ENCODE assay signal across 7 mouse cellular contexts in the genomic region with DNA sequence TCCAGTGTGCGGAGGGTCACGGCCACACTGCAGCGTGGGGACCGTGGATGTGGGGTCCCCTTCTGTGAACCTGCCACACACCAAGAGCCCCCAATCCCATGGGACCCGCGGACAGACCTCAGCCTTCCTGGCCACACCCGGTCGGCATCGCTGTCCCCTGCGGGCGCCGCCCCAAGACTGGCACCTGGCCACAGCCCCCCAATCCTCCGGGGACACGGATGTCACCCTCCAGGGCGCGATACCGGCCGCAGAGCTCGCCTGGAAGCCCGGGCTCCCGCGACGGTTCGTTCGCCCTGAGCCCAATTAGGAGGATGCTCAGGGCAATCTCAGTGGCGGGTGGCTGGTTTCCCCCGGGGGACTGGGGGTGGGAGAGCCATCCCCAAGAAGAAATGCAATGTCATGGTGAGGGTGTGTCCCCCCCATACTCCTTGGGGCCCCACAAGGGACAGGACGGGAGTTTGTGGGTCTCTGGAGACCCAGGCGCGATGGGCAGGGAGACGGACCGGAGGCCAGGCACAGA. TPM values are rescaled to one million over a fixed set of nuclear protein-coding genes. Genes with fewer than 3 reads are reported as not detected.
DNase-seq lines count a peak whose midpoint lies in the region; ATAC-seq and TF ChIP-seq lines count a peak whose summit lies in the region.

No protein-coding gene starts in this region.

- TF ChIP-seq CTCF in lung, postnatal 0 days (IDR thresholded peaks at IDR 0.05), result no peak

- peak overlapping the region; percentile 89 for H3K4me2 ChIP-seq in lung, postnatal 0 days (replicated peaks; ENCODE audit: low read depth, low read length)
- peak overlapping the region; percentile 98 for H3K4me2 ChIP-seq in forebrain, embryonic 12.5 days
- H3K4me2 ChIP-seq in intestine, embryonic 16.5 days (ENCODE audit: low read depth, low read length), result peak overlapping the region; percentile 99
- H3K4me2 ChIP-seq in neural tube, embryonic 15.5 days, result peak overlapping the region; percentile 85

- H3K4me1 ChIP-seq in lung, postnatal 0 days (ENCODE audit: insufficient read depth, low read depth, low read length), result peaks cover 20% of the 10 kb centered on the region
- H3K4me1 ChIP-seq in forebrain, embryonic 12.5 days, result peaks cover 70% of the 10 kb centered on the region
- peaks cover 57% of the 10 kb centered on the region for H3K4me1 ChIP-seq in intestine, embryonic 16.5 days (ENCODE audit: control insufficient read depth, insufficient read depth, low read length)
- H3K4me1 ChIP-seq in neural tube, embryonic 15.5 days, result peaks cover 63% of the 10 kb centered on the region

- 3% methylated on average over 27 of the region's 32 CpGs for WGBS in lung, postnatal 0 days
- 3% methylated on average over 32 of the region's 32 CpGs for WGBS in forebrain, embryonic 12.5 days
- WGBS in intestine, embryonic 16.5 days, result 4% methylated on average over 32 of the region's 32 CpGs
- WGBS in neural tube, embryonic 15.5 days, result 3% methylated on average over 32 of the region's 32 CpGs

- H3K9ac ChIP-seq in lung, postnatal 0 days (replicated peaks; ENCODE audit: low read depth), result 0 out of 2 replicates have a peak overlapping the region, but pooled peaks have one; percentile 16
- peak overlapping the region; percentile 99 for H3K9ac ChIP-seq in forebrain, embryonic 12.5 days
- H3K9ac ChIP-seq in intestine, embryonic 16.5 days (ENCODE audit: low read depth, low read length), result peak overlapping the region; percentile 84
- peak overlapping the region; percentile 99 for H3K9ac ChIP-seq in neural tube, embryonic 15.5 days (replicated peaks)

- H3K9me3 ChIP-seq in lung, postnatal 0 days (ENCODE audit: low read length), result no peaks in the 10 kb centered on the region
- no peaks in the 10 kb centered on the region for H3K9me3 ChIP-seq in forebrain, embryonic 12.5 days
- no peaks in the 10 kb centered on the region for H3K9me3 ChIP-seq in intestine, embryonic 16.5 days (ENCODE audit: control insufficient read depth, low read length)
- H3K9me3 ChIP-seq in neural tube, embryonic 15.5 days (replicated peaks), result no peaks in the 10 kb centered on the region

- no peak for TF ChIP-seq EP300 in lung, postnatal 0 days (IDR thresholded peaks at IDR 0.05)

- peak overlapping the region; percentile 55 for H3K4me3 ChIP-seq in lung, postnatal 0 days (ENCODE audit: low read depth, low read length)
- peak overlapping the region; percentile 88 for H3K4me3 ChIP-seq in forebrain, embryonic 12.5 days (replicated peaks)
- H3K4me3 ChIP-seq in intestine, embryonic 16.5 days (ENCODE audit: low read length), result peak overlapping the region; percentile 73
- peak overlapping the region; percentile 74 for H3K4me3 ChIP-seq in neural tube, embryonic 15.5 days (replicated peaks)

- peaks cover 27% of the 10 kb centered on the region; the same call in 1 of the 2 replicates for H3K27me3 ChIP-seq in lung, postnatal 0 days (replicated peaks; ENCODE audit: insufficient read depth, low read length)
- peaks cover 35% of the 10 kb centered on the region for H3K27me3 ChIP-seq in forebrain, embryonic 12.5 days
- peaks cover 33% of the 10 kb centered on the region for H3K27me3 ChIP-seq in intestine, embryonic 16.5 days (replicated peaks; ENCODE audit: control insufficient read depth, insufficient read depth, low read length)
- no peaks in the 10 kb centered on the region for H3K27me3 ChIP-seq in neural tube, embryonic 15.5 days (replicated peaks)

- peak overlapping the region; percentile 54; the same call in 1 of the 2 replicates for H3K27ac ChIP-seq in lung, postnatal 0 days (ENCODE audit: low read length)
- H3K27ac ChIP-seq in forebrain, embryonic 12.5 days, result peak overlapping the region; percentile 96
- no peak overlapping the region; the same call in 1 of the 2 replicates for H3K27ac ChIP-seq in intestine, embryonic 16.5 days (ENCODE audit: low read length)
- H3K27ac ChIP-seq in neural tube, embryonic 15.5 days (replicated peaks), result peak overlapping the region; percentile 98

- DNase-seq in lung, postnatal 0 days (ENCODE audit: low spot score), result no peak
- DNase-seq in lung, postnatal 14 days, result no peak
- DNase-seq in retina, embryonic 14.5 days (ENCODE audit: low spot score), result no peak
- no peak for DNase-seq in urinary bladder, postnatal 25 days (ENCODE audit: low spot score)

- no peak for ATAC-seq in lung, postnatal 0 days
- ATAC-seq in forebrain, embryonic 12.5 days (ENCODE audit: low FRiP score), result no peak
- ATAC-seq in intestine, embryonic 16.5 days, result no peak
- no peak; the same call in 1 of the 2 replicates for ATAC-seq in neural tube, embryonic 15.5 days (ENCODE audit: low FRiP score)

- no peaks in the 10 kb centered on the region for H3K36me3 ChIP-seq in lung, postnatal 0 days (ENCODE audit: insufficient read depth, low read length)
- no peaks in the 10 kb centered on the region for H3K36me3 ChIP-seq in forebrain, embryonic 12.5 days (replicated peaks)
- H3K36me3 ChIP-seq in intestine, embryonic 16.5 days (ENCODE audit: control insufficient read depth, insufficient read depth, low read length), result no peaks in the 10 kb centered on the region
- H3K36me3 ChIP-seq in neural tube, embryonic 15.5 days, result no peaks in the 10 kb centered on the region

RNA-seq across cellular contexts. Expression of a gene that starts 1.9 kb away (rescaled TPM):
- 25.6 and 29.6 TPM in 2 replicates for polyA plus RNA-seq in lung, postnatal 0 days (2015; fragmentation: Nextera tagmentation; extraction: Ambion mirVana)
- polyA plus RNA-seq in forebrain, embryonic 12.5 days (2016; fragmentation: Nextera tagmentation; extraction: Ambion mirVana), result 330 and 331 TPM in 2 replicates
- 34.4 and 37.3 TPM in 2 replicates for polyA plus RNA-seq in intestine, embryonic 16.5 days (2015; fragmentation: Nextera tagmentation; extraction: Ambion mirVana)
- polyA plus RNA-seq in neural tube, embryonic 15.5 days (2015; fragmentation: Nextera tagmentation; extraction: Ambion mirVana), result 206 and 247 TPM in 2 replicates

RNA-seq across cellular contexts. Expression of a gene that starts 37.9 kb away (rescaled TPM):
- polyA plus RNA-seq in lung, postnatal 0 days (2015; fragmentation: Nextera tagmentation; extraction: Ambion mirVana), result not detected in 2 replicates
- polyA plus RNA-seq in forebrain, embryonic 12.5 days (2016; fragmentation: Nextera tagmentation; extraction: Ambion mirVana), result not detected in 2 replicates
- polyA plus RNA-seq in intestine, embryonic 16.5 days (2015; fragmentation: Nextera tagmentation; extraction: Ambion mirVana), result not detected in 2 replicates
- polyA plus RNA-seq in neural tube, embryonic 15.5 days (2015; fragmentation: Nextera tagmentation; extraction: Ambion mirVana), result not detected in 2 replicates

Comparison
In these comparisons a context has a peak if more than half of its experiments do, and no peak if none do; other contexts are left out.
1. H3K9ac ChIP-seq: peak in every context shown above with its lines; median percentile 99 in forebrain, embryonic 12.5 days; 99 in neural tube, embryonic 15.5 days; 84 in intestine, embryonic 16.5 days; 16 in lung, postnatal 0 days.